Mouse (Mus musculus): Measurements from ENCODE around the gene Reln. TPM values are rescaled to one million over a fixed set of nuclear protein-coding genes. Genes with fewer than 3 reads are reported as not detected.

Reln gene
- polyA plus RNA-seq, 1 experiment from 2014 or later, result 5.1 TPM

GRCm38 (mm10) chr5:22335408-22335807 is 9.1 kb downstream of the Reln start:
- no peak for ATAC-seq (ENCODE audit: insufficient number of reproducible peaks, low FRiP score, low TSS enrichment, low read depth)
- H3K4me1 ChIP-seq, result no peaks in the 10 kb centered on the region
- H3K27ac ChIP-seq (replicated peaks), result no peak overlapping the region
- H3K4me2 ChIP-seq (replicated peaks), result no peak overlapping the region
- H3K27me3 ChIP-seq, result peaks cover 6% of the 10 kb centered on the region
- 50% methylated on average over 3 of the region's 3 CpGs for WGBS
- H3K36me3 ChIP-seq, result no peaks in the 10 kb centered on the region
- no peak overlapping the region for H3K4me3 ChIP-seq (replicated peaks)
- H3K9ac ChIP-seq, result no peak overlapping the region
- H3K9me3 ChIP-seq (replicated peaks), result 0 out of 2 replicates have a peak, but pooled peaks cover 6% of the 10 kb centered on the region

GRCm38 (mm10) chr5:22330802-22331201 is 13.7 kb downstream of the Reln start:
- no peak overlapping the region for H3K27ac ChIP-seq (replicated peaks)
- H3K4me2 ChIP-seq (replicated peaks), result no peak overlapping the region
- H3K4me3 ChIP-seq (replicated peaks), result no peak overlapping the region
- no peak overlapping the region for H3K9ac ChIP-seq
- H3K27me3 ChIP-seq, result no peaks in the 10 kb centered on the region
- H3K4me1 ChIP-seq, result no peaks in the 10 kb centered on the region
- H3K36me3 ChIP-seq, result no peaks in the 10 kb centered on the region
- WGBS, result 63% methylated on average over 5 of the region's 5 CpGs
- no peak for ATAC-seq (ENCODE audit: insufficient number of reproducible peaks, low FRiP score, low TSS enrichment, low read depth)
- 0 out of 2 replicates have a peak, but pooled peaks cover 6% of the 10 kb centered on the region for H3K9me3 ChIP-seq (replicated peaks)

- Histone ChIP-seq H3K27me3 (no peaks in the 10 kb centered on the region), H3K4me2 (replicated peaks) (no peak overlapping the region), H3K4me3 (replicated peaks) (no peak overlapping the region), H3K9ac (no peak overlapping the region), H3K4me1 (no peaks in the 10 kb centered on the region), H3K9me3 (replicated peaks) (0 out of 2 replicates have a peak, but pooled peaks cover 3% of the 10 kb centered on the region), H3K27ac (replicated peaks) (no peak overlapping the region), H3K36me3 (no peaks in the 10 kb centered on the region)
- 71% methylated on average over 8 of the region's 8 CpGs for WGBS
- ATAC-seq (ENCODE audit: insufficient number of reproducible peaks, low FRiP score, low TSS enrichment, low read depth), result no peak
Observed at GRCm38 (mm10) chr5:22328431-22329359, 15.8 kb downstream of the Reln start.

- ATAC-seq (ENCODE audit: insufficient number of reproducible peaks, low FRiP score, low TSS enrichment, low read depth), result no peak
- 73% methylated on average over 3 of the region's 3 CpGs for WGBS
- H3K4me3 ChIP-seq (replicated peaks), result no peak overlapping the region
- no peak overlapping the region for H3K27ac ChIP-seq (replicated peaks)
- no peak overlapping the region for H3K4me2 ChIP-seq (replicated peaks)
- no peaks in the 10 kb centered on the region for H3K4me1 ChIP-seq
- H3K9me3 ChIP-seq (replicated peaks), result no peaks in the 10 kb centered on the region
- H3K36me3 ChIP-seq, result no peaks in the 10 kb centered on the region
- H3K9ac ChIP-seq, result no peak overlapping the region
- no peaks in the 10 kb centered on the region for H3K27me3 ChIP-seq
Observed at GRCm38 (mm10) chr5:22327170-22327569, 17.3 kb downstream of the Reln start.

- no peak overlapping the region for H3K4me2 ChIP-seq (replicated peaks)
- no peaks in the 10 kb centered on the region for H3K27me3 ChIP-seq
- H3K9me3 ChIP-seq (replicated peaks), result no peaks in the 10 kb centered on the region
- H3K4me1 ChIP-seq, result no peaks in the 10 kb centered on the region
- WGBS, result 72% methylated on average over 1 of the region's 1 CpGs
- no peaks in the 10 kb centered on the region for H3K36me3 ChIP-seq
- no peak for ATAC-seq (ENCODE audit: insufficient number of reproducible peaks, low FRiP score, low TSS enrichment, low read depth)
- no peak overlapping the region for H3K27ac ChIP-seq (replicated peaks)
- H3K4me3 ChIP-seq (replicated peaks), result no peak overlapping the region
- no peak overlapping the region for H3K9ac ChIP-seq
Observed at GRCm38 (mm10) chr5:22323801-22324200, 20.7 kb downstream of the Reln start.

GRCm38 (mm10) chr5:22317807-22318206 is 26.7 kb downstream of the Reln start:
- H3K27ac ChIP-seq (replicated peaks), result no peak overlapping the region
- no peak for ATAC-seq (ENCODE audit: insufficient number of reproducible peaks, low FRiP score, low TSS enrichment, low read depth)
- no peaks in the 10 kb centered on the region for H3K4me1 ChIP-seq
- no peak overlapping the region for H3K9ac ChIP-seq
- H3K4me2 ChIP-seq (replicated peaks), result no peak overlapping the region
- H3K4me3 ChIP-seq (replicated peaks), result no peak overlapping the region
- H3K27me3 ChIP-seq, result no peaks in the 10 kb centered on the region
- no peaks in the 10 kb centered on the region for H3K9me3 ChIP-seq (replicated peaks)
- 90% methylated on average over 1 of the region's 1 CpGs for WGBS
- no peaks in the 10 kb centered on the region for H3K36me3 ChIP-seq

GRCm38 (mm10) chr5:22316471-22316870 is 28.0 kb downstream of the Reln start:
- H3K4me1 ChIP-seq, result no peaks in the 10 kb centered on the region
- H3K27ac ChIP-seq (replicated peaks), result no peak overlapping the region
- no peak for ATAC-seq (ENCODE audit: insufficient number of reproducible peaks, low FRiP score, low TSS enrichment, low read depth)
- no peak overlapping the region for H3K4me2 ChIP-seq (replicated peaks)
- H3K36me3 ChIP-seq, result no peaks in the 10 kb centered on the region
- H3K4me3 ChIP-seq (replicated peaks), result no peak overlapping the region
- H3K27me3 ChIP-seq, result no peaks in the 10 kb centered on the region
- H3K9ac ChIP-seq, result no peak overlapping the region
- whole genome bisulfite sequencing, result 90% methylated on average over 7 of the region's 7 CpGs
- H3K9me3 ChIP-seq (replicated peaks), result no peaks in the 10 kb centered on the region

- H3K9ac ChIP-seq, result no peak overlapping the region
- no peak overlapping the region for H3K4me3 ChIP-seq (replicated peaks)
- 72% methylated on average over 2 of the region's 2 CpGs for WGBS
- H3K27me3 ChIP-seq, result no peaks in the 10 kb centered on the region
- no peaks in the 10 kb centered on the region for H3K36me3 ChIP-seq
- no peak for ATAC-seq (ENCODE audit: insufficient number of reproducible peaks, low FRiP score, low TSS enrichment, low read depth)
- no peaks in the 10 kb centered on the region for H3K9me3 ChIP-seq (replicated peaks)
- no peak overlapping the region for H3K27ac ChIP-seq (replicated peaks)
- no peak overlapping the region for H3K4me2 ChIP-seq (replicated peaks)
- no peaks in the 10 kb centered on the region for H3K4me1 ChIP-seq
Observed at GRCm38 (mm10) chr5:22315990-22316389, 28.5 kb downstream of the Reln start.

- H3K4me3 ChIP-seq (replicated peaks), result no peak overlapping the region
- no peak for ATAC-seq (ENCODE audit: insufficient number of reproducible peaks, low FRiP score, low TSS enrichment, low read depth)
- no peaks in the 10 kb centered on the region for H3K36me3 ChIP-seq
- no peaks in the 10 kb centered on the region for H3K9me3 ChIP-seq (replicated peaks)
- no peak overlapping the region for H3K4me2 ChIP-seq (replicated peaks)
- no peaks in the 10 kb centered on the region for H3K27me3 ChIP-seq
- H3K9ac ChIP-seq, result no peak overlapping the region
- WGBS, result 76% methylated on average over 10 of the region's 10 CpGs
- H3K27ac ChIP-seq (replicated peaks), result no peak overlapping the region
- H3K4me1 ChIP-seq, result no peaks in the 10 kb centered on the region
Observed at GRCm38 (mm10) chr5:22312995-22313394, 31.5 kb downstream of the Reln start.

- H3K36me3 ChIP-seq, result no peaks in the 10 kb centered on the region
- 87% methylated on average over 4 of the region's 4 CpGs for whole genome bisulfite sequencing
- no peak for ATAC-seq (ENCODE audit: insufficient number of reproducible peaks, low FRiP score, low TSS enrichment, low read depth)
- H3K27me3 ChIP-seq, result no peaks in the 10 kb centered on the region
- no peak overlapping the region for H3K27ac ChIP-seq (replicated peaks)
- H3K4me2 ChIP-seq (replicated peaks), result no peak overlapping the region
- H3K4me3 ChIP-seq (replicated peaks), result no peak overlapping the region
- no peaks in the 10 kb centered on the region for H3K4me1 ChIP-seq
- H3K9me3 ChIP-seq (replicated peaks), result no peaks in the 10 kb centered on the region
- no peak overlapping the region for H3K9ac ChIP-seq
Observed at GRCm38 (mm10) chr5:22311046-22311445, 33.5 kb downstream of the Reln start.

- Histone ChIP-seq H3K27ac (replicated peaks) (no peak overlapping the region), H3K36me3 (no peaks in the 10 kb centered on the region), H3K9me3 (replicated peaks) (no peaks in the 10 kb centered on the region), H3K27me3 (no peaks in the 10 kb centered on the region), H3K4me2 (replicated peaks) (no peak overlapping the region), H3K9ac (no peak overlapping the region), H3K4me3 (replicated peaks) (no peak overlapping the region), H3K4me1 (no peaks in the 10 kb centered on the region)
- no peak for ATAC-seq (ENCODE audit: insufficient number of reproducible peaks, low FRiP score, low TSS enrichment, low read depth)
- 38% methylated on average over 2 of the region's 2 CpGs for WGBS
Observed at GRCm38 (mm10) chr5:22309001-22309400, 35.5 kb downstream of the Reln start.

GRCm38 (mm10) chr5:22307853-22308252 is 36.6 kb downstream of the Reln start:
- Histone ChIP-seq H3K4me2 (replicated peaks) (no peak overlapping the region), H3K4me3 (replicated peaks) (no peak overlapping the region), H3K27ac (replicated peaks) (no peak overlapping the region), H3K27me3 (no peaks in the 10 kb centered on the region), H3K9me3 (replicated peaks) (no peaks in the 10 kb centered on the region), H3K4me1 (no peaks in the 10 kb centered on the region), H3K9ac (no peak overlapping the region), H3K36me3 (no peaks in the 10 kb centered on the region)
- 67% methylated on average over 4 of the region's 4 CpGs for WGBS
- no peak for ATAC-seq (ENCODE audit: insufficient number of reproducible peaks, low FRiP score, low TSS enrichment, low read depth)

All from embryonic facial prominence, embryonic 15.5 days (tissue).